9 mouse cellular contexts compared by ENCODE assay signal in the genomic region with DNA sequence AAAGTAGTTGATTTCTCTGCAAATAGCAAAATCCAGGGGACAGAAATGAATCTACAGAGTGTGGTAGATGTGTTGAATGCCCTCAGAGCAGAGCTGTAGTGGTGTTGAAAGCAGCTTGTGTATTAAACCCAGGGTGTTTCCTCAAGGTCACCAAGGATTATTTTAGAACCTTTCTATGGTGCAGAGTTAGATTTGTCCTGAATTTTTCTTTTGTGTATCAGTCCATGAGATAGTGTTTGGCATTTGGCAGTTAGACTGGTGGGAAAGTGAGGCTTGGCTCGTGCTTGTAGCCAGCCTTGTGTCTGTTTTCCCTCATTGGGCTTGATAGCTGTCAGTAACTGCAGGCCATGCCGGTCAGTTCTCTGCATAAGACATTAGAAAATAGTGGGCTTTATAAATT. TPM values are rescaled to one million over a fixed set of nuclear protein-coding genes. Genes with fewer than 3 reads are reported as not detected.
DNase-seq lines count a peak whose midpoint lies in the region; ATAC-seq and TF ChIP-seq lines count a peak whose summit lies in the region.
"Had no signal": no experiment of that assay in that cellular context is flagged by ENCODE, and none has a peak within 500 bp of the region (broad histone marks: within the 10 kb centered on the region; RNA-seq: fewer than 3 reads in every experiment).

No protein-coding gene starts in this region.

- DNase-seq in cerebellum, adult 9-10 months, result peak; percentile 29
- DNase-seq in cerebellum, postnatal 4 days (ENCODE audit: low spot score in 2 of 2), result no peak
- no peak for DNase-seq in natural killer cell, adult 2 months (ENCODE audit: low spot score in 2 of 2)
- DNase-seq in spleen, postnatal 10 days (ENCODE audit: low spot score in 2 of 2), result no peak
- DNase-seq in layer of hippocampus, adult 8-10 months (ENCODE audit: low spot score in 2 of 2), result no peak
- DNase-seq: kidney, postnatal 36 days had no signal

- H3K4me1 ChIP-seq in cortical plate, adult 2 months (ENCODE audit: control insufficient read depth, insufficient read depth, low read length), result peaks cover 14% of the 10 kb centered on the region
- peaks cover 51% of the 10 kb centered on the region for H3K4me1 ChIP-seq in heart, embryonic 15.5 days (replicated peaks)
- H3K4me1 ChIP-seq in liver, embryonic 15.5 days (replicated peaks), result peaks cover 52% of the 10 kb centered on the region

- no peak overlapping the region for H3K4me3 ChIP-seq in cortical plate, adult 2 months (ENCODE audit: insufficient read depth, low read length)
- no peak overlapping the region for H3K4me3 ChIP-seq in heart, embryonic 15.5 days
- no peak overlapping the region for H3K4me3 ChIP-seq in liver, embryonic 15.5 days (replicated peaks)

- peak overlapping the region; percentile 13; the same call in 1 of the 2 replicates for H3K27ac ChIP-seq in cortical plate, adult 2 months (ENCODE audit: insufficient read depth, low read length)
- peak overlapping the region; percentile 76 for H3K27ac ChIP-seq in heart, embryonic 15.5 days
- H3K27ac ChIP-seq in liver, embryonic 15.5 days (replicated peaks), result 0 out of 2 replicates have a peak overlapping the region, but pooled peaks have one; percentile 1

- no peak overlapping the region for H3K9ac ChIP-seq in heart, embryonic 15.5 days
- H3K9ac ChIP-seq in liver, embryonic 15.5 days, result no peak overlapping the region

- WGBS in heart, embryonic 15.5 days, result 15% methylated on average over 2 of the region's 2 CpGs
- 59% methylated on average over 2 of the region's 2 CpGs for WGBS in liver, embryonic 15.5 days (ENCODE audit: insufficient replicate concordance)

- TF ChIP-seq POLR2A in cortical plate, adult 2 months (IDR thresholded peaks at IDR 0.05; ENCODE audit: extremely low read depth, insufficient read depth, low read length), result no peak

- H3K4me2 ChIP-seq in heart, embryonic 15.5 days, result peak overlapping the region; percentile 35
- H3K4me2 ChIP-seq in liver, embryonic 15.5 days, result peak overlapping the region; percentile 1; the same call in 1 of the 2 replicates

- TF ChIP-seq CTCF in cortical plate, adult 2 months (IDR thresholded peaks at IDR 0.05; ENCODE audit: extremely low read depth, insufficient read depth, low read length), result no peak

- ATAC-seq in heart, embryonic 15.5 days (replicated peaks; ENCODE audit: insufficient number of reproducible peaks, insufficient read depth, low FRiP score, low read depth), result peak; percentile 58
- ATAC-seq in liver, embryonic 15.5 days (ENCODE audit: insufficient read depth), result no peak

- H3K27me3 ChIP-seq in heart, embryonic 15.5 days, result no peaks in the 10 kb centered on the region
- no peaks in the 10 kb centered on the region for H3K27me3 ChIP-seq in liver, embryonic 15.5 days

- H3K36me3 ChIP-seq in heart, embryonic 15.5 days, result no peaks in the 10 kb centered on the region
- peaks cover 36% of the 10 kb centered on the region for H3K36me3 ChIP-seq in liver, embryonic 15.5 days (replicated peaks)

- no peaks in the 10 kb centered on the region for H3K9me3 ChIP-seq in heart, embryonic 15.5 days (replicated peaks)
- H3K9me3 ChIP-seq in liver, embryonic 15.5 days (replicated peaks), result no peaks in the 10 kb centered on the region

RNA-seq across cellular contexts. Expression of a gene that starts 6.0 kb away (rescaled TPM):
- polyA plus RNA-seq in cortical plate, adult 2 months (2012; rRNA removed), result 59.6 and 63.8 TPM in 2 replicates
- 111 and 112 TPM in 2 replicates for polyA plus RNA-seq in heart, embryonic 15.5 days (2015; fragmentation: Nextera tagmentation; extraction: Ambion mirVana)
- 88.8 and 97.1 TPM in 2 replicates for polyA plus RNA-seq in liver, embryonic 15.5 days (2015; fragmentation: Nextera tagmentation; extraction: Ambion mirVana)
- total RNA-seq in layer of hippocampus, adult 8-10 months (2022), result 100 to 1,000 TPM in 2 of 4 experiments, 10 to 100 TPM in 2; 91.5 to 107 (median 98.4) TPM

Comparison
In these comparisons a context has a peak if more than half of its experiments do, and no peak if none do; other contexts are left out.
1. H3K27ac ChIP-seq: peak in every context shown above with its lines; median percentile 76 in heart, embryonic 15.5 days; 13 in cortical plate, adult 2 months; 1 in liver, embryonic 15.5 days.